Mouse (Mus musculus) hindbrain, embryonic 13.5 days (tissue): ENCODE measurements around the gene Larp4b. TPM values are rescaled to one million over a fixed set of nuclear protein-coding genes. Genes with fewer than 3 reads are reported as not detected.

Source experiments
- polyA plus RNA-seq: library from polyadenylated mRNA; unstranded; fragments of >200 nt; fragmentation: Nextera tagmentation; extraction: Ambion mirVana; gene quantifications from 2 replicates; pipeline ENCODE4 v1.2.1, GENCODE M21; 2015

The Larp4b gene
- polyA plus RNA-seq, 1 experiment from 2014 or later: 33.6 TPM

Other genes starting within 250 kb of the Larp4b start
- gene Wdr37, start 222.0 kb upstream of the Larp4b start, polyA plus RNA-seq: 53.9 and 57.7 TPM in 2 replicates
- gene Idi1, start 208.4 kb upstream of the Larp4b start, polyA plus RNA-seq: 87.8 and 88.6 TPM in 2 replicates
- not detected in 2 replicates for gene Gm9745, start 145.7 kb upstream of the Larp4b start, polyA plus RNA-seq
- 0.12 TPM in 1 of 2 replicates, not detected in the other for gene Idi2, start 141.0 kb upstream of the Larp4b start, polyA plus RNA-seq
- gene Gtpbp4, start 97.8 kb upstream of the Larp4b start, polyA plus RNA-seq: 72.9 and 83.8 TPM in 2 replicates
- gene Dip2c, start 182.6 kb downstream of the Larp4b start, polyA plus RNA-seq: 10.2 and 10.9 TPM in 2 replicates